In genomic region chr13:34211261-34211775, GRCm38 (mm10) we compare ENCODE assay signal across 14 mouse cellular contexts.
"Had no signal": no experiment of that assay in that cellular context is flagged by ENCODE, and none has a peak within 500 bp of the region (broad histone marks: within the 10 kb centered on the region; RNA-seq: fewer than 3 reads in every experiment).

No protein-coding gene starts in this region.

- ATAC-seq: liver, embryonic 12.5 days; midbrain, embryonic 15.5 days had no signal

- DNase-seq: kidney, adult 9 months; kidney, postnatal 14 days; kidney, postnatal 4 days; layer of hippocampus, adult 9-11 months; liver; lung, adult 18-20 months; lung, postnatal 10 days; retina, postnatal 1 day; right cerebral cortex, postnatal 25 days; spleen, adult 18-20 months; thymus, adult 18-20 months; thymus, postnatal 36 days had no signal
